Mouse (Mus musculus) heart, embryonic 14.5 days (tissue): ENCODE data around the gene Gdf9. TPM values are rescaled to one million over a fixed set of nuclear protein-coding genes. Genes with fewer than 3 reads are reported as not detected.

Experiments
- ATAC-seq: fragments of 200-750 bp; cut with Nextera tagmentation; 2 replicates; pipeline ENCODE4 v1.8.0; 2017; ENCODE audit warnings: low read depth, moderate TSS enrichment; ENCODE audit not compliant: insufficient number of reproducible peaks, insufficient read depth, low FRiP score
- H3K27ac ChIP-seq, 2 experiments: fragments of 200-500 bp in 1 of 2; fragments of 300-500 bp in 1 of 2; sonication (generic) in 1 of 2; replicated peaks in 1 of 2; 2 replicates each; pipeline ENCODE4 v1.5.1; 2012 to 2014; ENCODE audit warnings: low read depth in 2 of 2, low read length in 2 of 2, control low read depth in 1 of 2, mild to moderate bottlenecking in 1 of 2, mixed read lengths in 1 of 2; ENCODE audit not compliant: control insufficient read depth in 1 of 2, insufficient read depth in 1 of 2
- H3K27me3 ChIP-seq: fragments of 300-500 bp; sonication (generic); 2 replicates; pipeline ENCODE4 v1.6.1; 2014; ENCODE audit warnings: mild to moderate bottlenecking, low read length, control low read depth; ENCODE audit not compliant: control insufficient read depth, insufficient read depth
- H3K36me3 ChIP-seq: fragments of 300-500 bp; sonication (generic); 2 replicates; pipeline ENCODE4 v1.6.1; 2014; ENCODE audit warnings: mild to moderate bottlenecking, control low read depth, low read length, mixed read lengths; ENCODE audit not compliant: control insufficient read depth, insufficient read depth
- H3K4me1 ChIP-seq, 2 experiments: fragments of 200-500 bp in 1 of 2; fragments of 300-500 bp in 1 of 2; sonication (generic) in 1 of 2; 2 replicates each; pipeline ENCODE4 v1.6.1; 2012 to 2014; ENCODE audit warnings: low read length in 2 of 2, control low read depth in 1 of 2, mixed read lengths in 1 of 2; ENCODE audit not compliant: control insufficient read depth in 2 of 2, insufficient read depth in 2 of 2
- H3K4me2 ChIP-seq: fragments of 300-500 bp; sonication (generic); 2 replicates; pipeline ENCODE4 v1.6.1; 2014; ENCODE audit warnings: mild to moderate bottlenecking, low read length
- H3K4me3 ChIP-seq, 2 experiments: fragments of 200-500 bp in 1 of 2; fragments of 300-500 bp in 1 of 2; sonication (generic) in 1 of 2; 2 replicates each; pipeline ENCODE4 v1.5.1; 2012 to 2014; ENCODE audit warnings: low read length in 2 of 2, mild to moderate bottlenecking in 2 of 2, control low read depth in 1 of 2, low read depth in 1 of 2, moderate library complexity in 1 of 2; ENCODE audit not compliant: control insufficient read depth in 1 of 2, insufficient read depth in 1 of 2
- H3K9ac ChIP-seq: fragments of 300-500 bp; sonication (generic); 2 replicates; pipeline ENCODE4 v1.6.1; 2014; ENCODE audit warnings: mild to moderate bottlenecking, low read length
- H3K9me3 ChIP-seq: fragments of 300-500 bp; sonication (generic); 2 replicates; pipeline ENCODE4 v1.6.1; 2016; ENCODE audit warnings: low read length, control low read depth; ENCODE audit not compliant: control insufficient read depth
- WGBS: fragments of 180-500 bp; shearing (Covaris S2); extraction: QIAGEN DNeasy Blood & Tissue Kit; methylation state at CpG from one replicate; pipeline ENCODE4 v1.1.7; 2014; 5-methylcytosine and 5-hydroxymethylcytosine counted together
- polyA plus RNA-seq: library from polyadenylated mRNA; unstranded; fragments of >200 nt; fragmentation: Nextera tagmentation; extraction: Ambion mirVana; gene quantifications from 2 replicates; pipeline ENCODE4 v1.2.1, GENCODE M21; 2014

Gdf9 gene
- polyA plus RNA-seq, 1 experiment from 2014 or later, result 1.7 TPM

DNA sequence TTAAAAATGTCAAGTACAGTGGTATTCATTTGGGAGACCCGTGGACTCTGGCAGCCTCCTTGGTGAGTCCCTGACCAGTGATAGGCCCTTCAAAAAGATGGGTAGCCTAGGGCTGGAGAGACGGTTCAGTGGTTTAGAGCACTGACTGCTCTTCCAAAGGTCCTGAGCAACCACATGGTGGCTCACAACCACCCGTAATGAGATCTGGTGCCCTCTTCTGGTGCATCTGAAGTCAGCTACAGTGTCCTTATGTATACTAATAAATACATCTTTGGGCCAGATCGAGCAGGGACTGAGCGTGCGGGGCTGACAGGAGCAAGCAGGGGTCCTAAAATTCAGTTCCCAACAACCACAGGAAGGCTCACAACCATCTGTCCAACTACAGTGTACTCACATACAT is 13.0 kb downstream of the Gdf9 start:
- H3K9me3 ChIP-seq, result no peaks in the 10 kb centered on the region
- no peak overlapping the region for H3K9ac ChIP-seq
- no peak overlapping the region for H3K27ac ChIP-seq
- H3K4me3 ChIP-seq, result no peak overlapping the region
- H3K36me3 ChIP-seq, result no peaks in the 10 kb centered on the region
- ATAC-seq, result no peak
- WGBS, result 36% methylated on average over 6 of the region's 6 CpGs
- H3K4me1 ChIP-seq, result peaks cover 5 to 12% of the 10 kb centered on the region in 2 experiments; a peak in 3 of 4 replicates
- H3K4me2 ChIP-seq, result no peak overlapping the region
- H3K27me3 ChIP-seq, result no peaks in the 10 kb centered on the region

DNA sequence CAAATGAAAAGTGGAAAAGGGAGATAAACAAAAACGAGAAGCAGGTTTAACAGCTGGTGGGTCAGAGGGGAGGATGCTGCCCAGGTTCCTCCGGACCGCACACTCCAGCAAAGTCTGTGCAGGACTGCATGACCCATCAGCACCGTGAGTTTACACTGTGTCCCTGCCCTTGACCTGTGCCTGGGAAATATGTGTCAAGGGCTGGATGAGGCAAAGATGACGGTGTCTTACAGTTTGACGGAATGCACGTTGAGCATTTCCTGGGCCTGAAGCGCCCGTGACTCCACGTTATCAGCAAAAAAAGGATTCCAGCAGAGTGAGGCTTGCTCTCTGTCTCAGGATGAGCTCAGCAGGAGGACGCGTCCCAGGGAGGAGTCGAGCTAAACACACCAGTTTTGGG is 14.7 kb downstream of the Gdf9 start:
- peaks cover 7 to 12% of the 10 kb centered on the region in 2 experiments; a peak in 3 of 4 replicates for H3K4me1 ChIP-seq
- no peak overlapping the region for H3K27ac ChIP-seq
- ATAC-seq, result no peak
- no peak overlapping the region for H3K4me3 ChIP-seq
- H3K27me3 ChIP-seq, result no peaks in the 10 kb centered on the region
- H3K4me2 ChIP-seq, result no peak overlapping the region
- 30% methylated on average over 13 of the region's 13 CpGs for WGBS
- no peak overlapping the region for H3K9ac ChIP-seq
- no peaks in the 10 kb centered on the region for H3K9me3 ChIP-seq
- H3K36me3 ChIP-seq, result no peaks in the 10 kb centered on the region

DNA sequence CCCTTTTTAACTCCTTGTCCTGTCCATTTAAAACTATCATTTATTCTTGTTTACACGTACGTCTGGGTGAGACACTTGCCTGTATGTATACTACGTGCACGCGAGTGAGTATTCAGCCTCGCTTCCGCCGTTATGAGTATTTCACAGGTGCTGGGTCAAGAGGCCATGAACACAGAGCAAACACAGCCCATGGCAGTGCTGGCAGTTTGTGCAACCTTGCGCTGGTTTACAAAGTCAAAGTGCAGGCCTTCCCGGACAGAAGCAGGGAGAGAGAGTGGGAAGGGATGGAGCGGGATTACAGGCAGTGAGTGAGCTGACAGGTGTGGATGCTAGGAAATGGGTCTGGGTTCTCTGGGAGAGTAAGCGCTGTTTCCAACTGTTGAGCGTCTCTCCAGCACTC is 15.4 kb downstream of the Gdf9 start:
- Histone ChIP-seq H3K36me3 (no peaks in the 10 kb centered on the region), H3K9me3 (no peaks in the 10 kb centered on the region), H3K4me2 (no peak overlapping the region), H3K4me3 (no peak overlapping the region), H3K9ac (no peak overlapping the region), H3K4me1 (peaks cover 8 to 12% of the 10 kb centered on the region in 2 experiments; a peak in 3 of 4 replicates), H3K27ac (no peak overlapping the region), H3K27me3 (no peaks in the 10 kb centered on the region)
- 90% methylated on average over 13 of the region's 13 CpGs for WGBS
- ATAC-seq, result no peak

DNA sequence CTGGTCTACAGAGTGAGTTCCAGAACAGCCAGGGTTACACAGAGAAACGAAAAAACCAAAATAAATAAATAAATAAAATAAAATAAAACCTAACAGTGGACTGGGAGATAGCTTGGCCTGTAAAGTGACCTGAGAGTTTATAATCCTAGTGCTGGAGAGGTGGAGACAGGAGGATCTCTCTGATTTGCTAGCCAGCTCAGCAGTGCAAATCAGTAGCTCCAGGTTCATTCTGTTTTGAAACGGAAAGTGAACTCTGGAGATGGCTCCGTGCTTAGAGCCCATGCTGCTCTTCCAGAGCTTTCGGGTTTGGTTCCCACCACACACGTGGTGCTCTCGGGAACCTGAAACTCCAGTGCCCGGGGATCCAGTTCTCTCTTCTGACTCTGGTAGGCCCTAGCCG is 17.2 kb downstream of the Gdf9 start:
- Histone ChIP-seq H3K27ac (no peak overlapping the region), H3K36me3 (no peaks in the 10 kb centered on the region), H3K9me3 (no peaks in the 10 kb centered on the region), H3K4me2 (no peak overlapping the region), H3K9ac (no peak overlapping the region), H3K27me3 (no peaks in the 10 kb centered on the region), H3K4me1 (peaks cover 3 to 4% of the 10 kb centered on the region in 2 experiments; a peak in 2 of 4 replicates), H3K4me3 (no peak overlapping the region)
- no peak for ATAC-seq
- 83% methylated on average over 8 of the region's 8 CpGs for WGBS

DNA sequence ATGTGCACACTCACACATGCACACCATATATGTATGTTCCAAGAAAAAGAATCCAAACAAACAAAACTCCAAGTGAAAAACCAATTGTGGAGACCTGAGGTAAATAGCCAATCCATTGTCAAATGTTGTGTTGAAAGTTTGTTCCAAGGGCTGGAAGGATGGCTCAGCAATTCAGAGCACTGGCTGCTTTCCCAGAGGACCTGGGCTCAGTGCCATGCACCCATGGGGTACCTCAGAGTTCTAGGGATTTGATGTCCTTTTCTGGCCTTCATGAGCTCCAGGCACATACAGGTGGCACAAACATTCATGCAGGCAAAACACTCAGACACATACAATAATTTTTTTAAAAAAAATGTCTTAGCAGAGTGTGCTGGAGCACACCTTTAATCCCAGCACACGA is 17.7 kb downstream of the Gdf9 start:
- 72% methylated on average over 1 of the region's 1 CpGs for WGBS
- no peak overlapping the region for H3K4me2 ChIP-seq
- H3K4me3 ChIP-seq, result no peak overlapping the region
- no peaks in the 10 kb centered on the region for H3K36me3 ChIP-seq
- H3K9ac ChIP-seq, result no peak overlapping the region
- no peaks in the 10 kb centered on the region for H3K9me3 ChIP-seq
- no peak overlapping the region for H3K27ac ChIP-seq
- H3K4me1 ChIP-seq, result peaks cover 3 to 4% of the 10 kb centered on the region in 2 experiments; a peak in 2 of 4 replicates
- no peak for ATAC-seq
- H3K27me3 ChIP-seq, result no peaks in the 10 kb centered on the region

DNA sequence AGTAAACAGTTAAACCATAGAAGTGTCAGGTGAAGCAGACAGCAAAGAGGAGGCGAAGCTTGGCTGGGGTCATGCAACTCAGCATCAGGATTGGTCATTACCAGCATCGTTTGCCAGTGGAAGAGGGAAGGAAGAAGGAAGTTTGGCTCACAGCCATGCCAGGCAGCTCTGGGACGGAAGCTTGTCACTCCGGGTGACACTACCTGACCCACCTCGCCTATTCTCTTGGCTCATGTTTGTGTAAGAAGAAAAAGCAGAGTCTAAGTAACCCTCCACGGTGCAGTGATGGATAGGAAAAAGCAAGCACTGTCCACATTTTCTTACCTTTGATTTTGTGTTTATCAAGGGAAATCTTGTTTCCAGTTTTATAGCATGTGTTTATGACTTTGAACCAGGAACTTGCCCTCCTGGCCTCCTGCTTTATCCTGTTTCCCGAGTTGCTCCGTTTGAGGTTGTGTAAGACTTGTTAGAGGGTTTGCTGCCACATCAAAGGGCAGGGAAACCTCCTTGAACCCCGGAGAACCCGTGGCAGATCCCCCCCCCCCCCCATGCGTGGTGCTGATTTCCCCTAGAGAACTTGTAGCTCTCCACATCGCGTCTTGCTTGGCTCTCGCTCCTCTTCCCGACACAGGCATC is 19.4 kb downstream of the Gdf9 start:
- Histone ChIP-seq H3K4me2 (no peak overlapping the region), H3K36me3 (no peaks in the 10 kb centered on the region), H3K9ac (no peak overlapping the region), H3K4me3 (no peak overlapping the region), H3K4me1 (peaks cover 3 to 4% of the 10 kb centered on the region in 2 experiments; a peak in 2 of 4 replicates), H3K27me3 (no peaks in the 10 kb centered on the region), H3K9me3 (no peaks in the 10 kb centered on the region), H3K27ac (no peak overlapping the region)
- 28% methylated on average over 15 of the region's 15 CpGs for WGBS
- no peak for ATAC-seq

DNA sequence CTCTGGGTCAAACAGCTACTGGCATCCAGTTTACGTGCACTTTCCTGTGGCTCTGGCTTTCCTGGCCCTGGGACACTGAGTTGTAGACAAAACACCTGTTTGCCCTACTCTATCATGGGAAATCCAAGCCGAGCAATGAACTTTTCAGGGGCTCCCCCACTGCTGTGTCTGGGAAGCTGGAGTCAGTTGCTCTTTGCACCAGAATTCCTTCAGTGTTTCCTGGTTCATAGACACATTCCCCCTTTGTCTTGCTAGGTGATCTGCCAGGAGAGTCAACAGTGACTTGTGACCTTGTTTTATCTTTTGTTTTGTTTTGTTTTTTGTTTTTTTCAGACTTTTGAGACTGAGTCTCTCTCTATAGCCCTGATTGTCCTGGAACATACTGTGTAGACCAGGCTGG is 20.5 kb downstream of the Gdf9 start:
- no peak for ATAC-seq
- H3K27me3 ChIP-seq, result no peaks in the 10 kb centered on the region
- H3K27ac ChIP-seq, result no peak overlapping the region
- H3K9me3 ChIP-seq, result no peaks in the 10 kb centered on the region
- no peaks in the 10 kb centered on the region for H3K36me3 ChIP-seq
- H3K4me1 ChIP-seq, result peaks cover 0 to 4% of the 10 kb centered on the region in 2 experiments; a peak in 2 of 4 replicates
- no peak overlapping the region for H3K4me3 ChIP-seq
- WGBS, result 55% methylated on average over 2 of the region's 2 CpGs
- no peak overlapping the region for H3K4me2 ChIP-seq
- H3K9ac ChIP-seq, result no peak overlapping the region

DNA sequence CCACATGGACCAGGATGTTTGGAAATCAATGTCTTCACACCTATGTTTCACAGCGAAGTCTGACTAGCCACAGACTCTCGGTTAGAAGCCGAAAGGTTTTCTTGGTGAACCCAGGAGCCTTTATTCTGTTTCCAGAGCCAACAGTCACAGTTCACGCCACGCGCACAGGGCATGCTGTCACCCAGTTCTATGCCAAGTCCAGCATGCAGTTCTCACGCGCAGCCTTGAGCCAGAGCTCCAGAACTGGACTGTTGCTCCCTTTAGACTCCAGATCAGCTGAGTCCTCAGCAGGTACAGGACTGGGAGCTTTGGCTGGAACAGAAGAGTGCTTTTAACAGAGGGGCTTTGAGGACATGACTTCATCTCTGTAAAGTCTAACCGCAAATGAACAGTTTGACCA is 21.6 kb downstream of the Gdf9 start:
- ATAC-seq, result no peak
- no peaks in the 10 kb centered on the region for H3K27me3 ChIP-seq
- H3K36me3 ChIP-seq, result no peaks in the 10 kb centered on the region
- 92% methylated on average over 9 of the region's 9 CpGs for WGBS
- H3K9me3 ChIP-seq, result no peaks in the 10 kb centered on the region
- no peak overlapping the region for H3K27ac ChIP-seq
- peaks cover 0 to 4% of the 10 kb centered on the region in 2 experiments; a peak in 2 of 4 replicates for H3K4me1 ChIP-seq
- H3K9ac ChIP-seq, result no peak overlapping the region
- no peak overlapping the region for H3K4me3 ChIP-seq
- H3K4me2 ChIP-seq, result no peak overlapping the region
